Mouse (Mus musculus): ENCODE data around the gene Kmt2e. TPM values are rescaled to one million over a fixed set of nuclear protein-coding genes. Genes with fewer than 3 reads are reported as not detected.
A peak's percentile ranks its signal among the peaks of the same experiment; 100 is the strongest.
"Not testable (repeated sequence)": the region's sequence is repeated elsewhere in the genome, so short reads cannot be mapped to it uniquely, and the experiment has no call there.

The Kmt2e gene
- polyA plus RNA-seq, 1 experiment from 2014 or later = 56.3 TPM

GRCm38 (mm10) chr5:23439857-23440256, 5.6 kb downstream of the Kmt2e start:
- ATAC-seq (no peak), DNase-seq (ENCODE audit: low read depth, low spot score) (no peak)
- CTCF ChIA-PET = interaction anchor here (1.2 to 1.6 kb wide), 5 partner anchors 20 to 53 kb away, joined by 3 to 6 read pairs (median 4); no protein-coding TSS in a partner anchor
- POLR2A ChIA-PET = no interaction called here
- no peaks in the 10 kb centered on the region for H3K27me3 ChIP-seq
- in situ Hi-C loops (cut with MboI; ENCODE audit: low pct_unique_long_range_greater_than_20kb) = loop anchor here (25.0 kb wide), 2 partner anchors 997 to 1953 kb away; partner anchors contain the start of genes Fastk and Tmub1
- TF ChIP-seq CTCF (IDR thresholded peaks at IDR 0.05) = no peak

- no peaks in the 10 kb centered on the region for H3K27me3 ChIP-seq
- DNase-seq (ENCODE audit: low read depth, low spot score) = no peak
- POLR2A ChIA-PET = interaction anchor here (0.6 to 1.4 kb wide), 3 partner anchors 12 to 107 kb away, joined by 3 to 4 read pairs (median 3); no protein-coding TSS in a partner anchor
- CTCF ChIA-PET = interaction anchor here (1.1 to 2.3 kb wide), 4 partner anchors 13 to 40 kb away, joined by 3 to 7 read pairs (median 6); no protein-coding TSS in a partner anchor
- in situ Hi-C loops (cut with MboI; ENCODE audit: low pct_unique_long_range_greater_than_20kb) = loop anchor here (25.0 kb wide), 2 partner anchors 997 to 1953 kb away; partner anchors contain the start of genes Fastk and Tmub1
- no peak for TF ChIP-seq CTCF (IDR thresholded peaks at IDR 0.05)
- ATAC-seq = no peak
Observed at GRCm38 (mm10) chr5:23440572-23440971, 6.3 kb downstream of the Kmt2e start.

GRCm38 (mm10) chr5:23441916-23442315, 7.7 kb downstream of the Kmt2e start:
- in situ Hi-C loops (cut with MboI; ENCODE audit: low pct_unique_long_range_greater_than_20kb) = loop anchor here (25.0 kb wide), 2 partner anchors 995 to 1955 kb away; partner anchors contain the start of genes Fastk and Tmub1
- no peaks in the 10 kb centered on the region for H3K27me3 ChIP-seq
- DNase-seq (ENCODE audit: low read depth, low spot score) = no peak
- CTCF ChIA-PET = interaction anchor here (1.6 to 2.3 kb wide), 3 partner anchors 13 to 26 kb away, joined by 4 to 7 read pairs (median 7); no protein-coding TSS in a partner anchor
- TF ChIP-seq CTCF (IDR thresholded peaks at IDR 0.05) = no peak
- no peak for ATAC-seq
- POLR2A ChIA-PET = no interaction called here

GRCm38 (mm10) chr5:23444411-23444810, 10.2 kb downstream of the Kmt2e start:
- in situ Hi-C loops (cut with MboI; ENCODE audit: low pct_unique_long_range_greater_than_20kb) = loop anchor here (25.0 kb wide), 2 partner anchors 993 to 1957 kb away; partner anchors contain the start of genes Fastk and Tmub1
- ChIA-PET CTCF (interaction anchor here (0.7 to 2.5 kb wide), 4 partner anchors 14 to 58 kb away, joined by 3 to 8 read pairs (median 3); no protein-coding TSS in a partner anchor), POLR2A (interaction anchor here (0.6 kb wide), 1 partner anchor 60 kb away, joined by 4 read pairs; no protein-coding TSS in a partner anchor)
- no peak for ATAC-seq
- H3K27me3 ChIP-seq = no peaks in the 10 kb centered on the region
- no peak for TF ChIP-seq CTCF (IDR thresholded peaks at IDR 0.05)
- no peak for DNase-seq (ENCODE audit: low read depth, low spot score)

- ChIA-PET CTCF (interaction anchor here (1.6 to 1.8 kb wide), 2 partner anchors 12 to 15 kb away, joined by 4 to 7 read pairs; no protein-coding TSS in a partner anchor), POLR2A (interaction anchor here (1.0 kb wide), 1 partner anchor 20 kb away, joined by 3 read pairs; no protein-coding TSS in a partner anchor)
- ATAC-seq; H3K27me3 ChIP-seq; in situ Hi-C loops (cut with MboI; ENCODE audit: low pct_unique_long_range_greater_than_20kb); DNase-seq (ENCODE audit: low read depth, low spot score): not testable (repeated sequence)
Observed at GRCm38 (mm10) chr5:23453561-23453960, 19.3 kb downstream of the Kmt2e start.

- no peaks in the 10 kb centered on the region for H3K27me3 ChIP-seq
- in situ Hi-C loops (cut with MboI; ENCODE audit: low pct_unique_long_range_greater_than_20kb) = no loop called here
- peak; percentile 51 for ATAC-seq
- TF ChIP-seq CTCF (IDR thresholded peaks at IDR 0.05) = no peak
- POLR2A ChIA-PET = no interaction called here
- DNase-seq (ENCODE audit: low read depth, low spot score) = peak; percentile 41
- CTCF ChIA-PET = interaction anchor here (1.2 to 2.0 kb wide), 5 partner anchors 12 to 46 kb away, joined by 3 to 11 read pairs (median 3); no protein-coding TSS in a partner anchor
Observed at GRCm38 (mm10) chr5:23461688-23462087, 27.4 kb downstream of the Kmt2e start.

- TF ChIP-seq CTCF (IDR thresholded peaks at IDR 0.05) = no peak
- no peak for ATAC-seq
- CTCF ChIA-PET = interaction anchor here (0.9 to 1.4 kb wide), 3 partner anchors 10 to 48 kb away, joined by 3 read pairs; no protein-coding TSS in a partner anchor
- DNase-seq (ENCODE audit: low read depth, low spot score) = no peak
- POLR2A ChIA-PET = no interaction called here
- in situ Hi-C loops (cut with MboI; ENCODE audit: low pct_unique_long_range_greater_than_20kb) = no loop called here
- no peaks in the 10 kb centered on the region for H3K27me3 ChIP-seq
Observed at GRCm38 (mm10) chr5:23464247-23464646, 30.0 kb downstream of the Kmt2e start.

GRCm38 (mm10) chr5:23464743-23465142, 30.5 kb downstream of the Kmt2e start:
- no peaks in the 10 kb centered on the region for H3K27me3 ChIP-seq
- no peak for TF ChIP-seq CTCF (IDR thresholded peaks at IDR 0.05)
- ATAC-seq = no peak
- ChIA-PET POLR2A (interaction anchor here (0.7 kb wide), 1 partner anchor 285 kb away, joined by 3 read pairs; no protein-coding TSS in a partner anchor), CTCF (interaction anchor here (0.8 to 1.4 kb wide), 4 partner anchors 9 to 49 kb away, joined by 3 to 5 read pairs (median 3); no protein-coding TSS in a partner anchor)
- DNase-seq (ENCODE audit: low read depth, low spot score) = no peak
- in situ Hi-C loops (cut with MboI; ENCODE audit: low pct_unique_long_range_greater_than_20kb) = no loop called here

GRCm38 (mm10) chr5:23466546-23466945, 32.3 kb downstream of the Kmt2e start:
- no peak for ATAC-seq
- CTCF ChIA-PET = interaction anchor here (1.1 kb wide), 1 partner anchor 9 kb away, joined by 3 read pairs; no protein-coding TSS in a partner anchor
- in situ Hi-C loops (cut with MboI; ENCODE audit: low pct_unique_long_range_greater_than_20kb) = no loop called here
- no peak for TF ChIP-seq CTCF (IDR thresholded peaks at IDR 0.05)
- no peaks in the 10 kb centered on the region for H3K27me3 ChIP-seq
- DNase-seq (ENCODE audit: low read depth, low spot score) = no peak
- POLR2A ChIA-PET = no interaction called here

GRCm38 (mm10) chr5:23473098-23473873, 39.0 kb downstream of the Kmt2e start:
- ChIA-PET POLR2A (no interaction called here), CTCF (interaction anchor here (1.1 to 2.0 kb wide), 3 partner anchors 12 to 69 kb away, joined by 3 to 5 read pairs (median 4); no protein-coding TSS in a partner anchor)
- TF ChIP-seq CTCF (IDR thresholded peaks at IDR 0.05) = peak; percentile 63

More at GRCm38 (mm10) chr5:23473098-23473873, 39.0 kb downstream of the Kmt2e start:
- DNase-seq (ENCODE audit: low read depth, low spot score) (no peak), ATAC-seq (no peak)
- in situ Hi-C loops (cut with MboI; ENCODE audit: low pct_unique_long_range_greater_than_20kb) = no loop called here
- no peaks in the 10 kb centered on the region for H3K27me3 ChIP-seq
